Mouse (Mus musculus) urinary bladder, postnatal 25 days (tissue): ENCODE data around the gene Dzank1.

Experiments
- DNase-seq: peaks from one replicate; pipeline ENCODE4 v3.0.0; 2022; ENCODE audit warnings: low spot score

Dzank1 gene

DNA sequence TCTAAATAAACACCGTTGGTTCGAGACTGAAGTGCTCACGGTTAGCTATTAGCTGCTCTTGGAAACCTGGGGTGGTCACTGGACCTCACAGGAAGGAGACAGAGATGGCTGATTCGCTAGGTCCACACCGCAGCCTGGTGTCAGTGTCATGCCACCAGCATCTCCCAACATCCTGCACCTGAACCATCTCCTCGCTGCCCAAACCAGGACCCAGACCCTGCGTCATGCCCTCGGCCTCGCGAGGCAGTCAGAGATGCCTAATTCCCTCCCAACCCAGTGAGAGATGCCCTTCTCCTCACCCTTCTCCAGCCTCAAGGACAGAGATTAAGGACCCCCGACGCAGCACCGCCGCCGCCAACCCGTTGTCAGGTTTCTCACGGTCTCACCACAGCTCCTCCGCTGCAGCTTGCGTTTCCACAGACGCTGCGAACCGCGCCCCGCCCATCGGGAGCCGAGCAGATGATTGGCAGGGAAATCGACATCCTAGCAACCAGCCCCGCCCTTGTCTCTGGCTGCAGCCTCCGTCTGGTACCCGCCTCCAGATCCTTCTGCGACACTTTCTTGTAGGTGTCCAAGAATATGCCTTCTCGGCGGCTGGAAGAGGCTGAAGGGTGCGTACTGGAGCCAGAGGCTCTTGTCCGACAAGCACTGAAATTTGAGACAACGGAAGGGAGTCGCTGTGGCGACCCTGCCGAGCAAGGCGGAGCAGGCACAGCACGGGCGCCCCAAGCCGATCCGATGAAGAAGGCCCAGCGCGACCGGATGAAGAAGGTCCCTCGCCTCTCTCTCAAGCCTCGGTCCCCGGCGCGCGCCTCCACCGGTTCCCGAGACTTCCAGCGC, at the start of gene Dzank1, which contains the start of gene Polr3f:
TSS of gene Dzank1 (minus strand) at position 434 of the 840 bp plus-strand sequence.
TSS of gene Polr3f (plus strand) at position 738 of the 840 bp plus-strand sequence.
- peak; percentile 93 for DNase-seq

DNA sequence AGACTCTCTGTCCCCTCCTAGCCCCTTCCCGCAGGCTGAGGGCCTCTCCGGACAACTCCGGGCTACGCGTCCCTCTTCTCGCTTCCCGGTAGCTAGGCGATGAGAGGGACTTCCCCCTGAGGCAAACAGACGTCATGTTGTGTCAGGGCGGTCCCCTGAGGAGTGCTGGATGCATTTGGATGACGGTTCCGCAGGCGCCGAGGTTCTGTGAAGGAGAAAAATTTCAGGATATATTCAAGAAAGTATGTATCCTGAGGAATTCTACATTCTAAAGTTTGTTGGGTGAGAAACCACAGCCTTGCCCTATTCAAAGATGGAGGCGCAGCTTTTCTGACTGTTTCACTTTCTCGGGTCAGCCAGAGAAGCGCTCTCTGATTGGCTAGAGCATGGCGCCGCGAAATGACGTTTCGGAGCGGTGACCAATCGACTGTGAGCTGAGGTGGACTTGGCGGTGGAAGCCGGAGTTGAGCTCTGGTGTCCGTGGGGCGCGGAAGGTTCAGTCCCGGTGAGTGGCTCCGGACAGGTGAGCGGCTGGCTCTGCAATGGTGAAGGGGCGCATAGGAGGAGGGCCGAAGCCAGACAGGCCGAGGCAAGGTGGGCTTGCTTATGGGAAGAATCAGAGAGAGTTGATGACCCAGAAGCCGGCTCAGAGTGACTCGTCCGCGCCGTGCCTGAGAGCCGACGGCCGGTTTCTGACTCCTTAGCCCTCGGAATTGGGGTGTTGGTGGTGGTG, 28.8 kb upstream of the Dzank1 start, which contains the start of gene Sec23b:
TSS of gene Sec23b (plus strand) at position 410 of the 733 bp plus-strand sequence.
- DNase-seq, result peak; percentile 89

DNA sequence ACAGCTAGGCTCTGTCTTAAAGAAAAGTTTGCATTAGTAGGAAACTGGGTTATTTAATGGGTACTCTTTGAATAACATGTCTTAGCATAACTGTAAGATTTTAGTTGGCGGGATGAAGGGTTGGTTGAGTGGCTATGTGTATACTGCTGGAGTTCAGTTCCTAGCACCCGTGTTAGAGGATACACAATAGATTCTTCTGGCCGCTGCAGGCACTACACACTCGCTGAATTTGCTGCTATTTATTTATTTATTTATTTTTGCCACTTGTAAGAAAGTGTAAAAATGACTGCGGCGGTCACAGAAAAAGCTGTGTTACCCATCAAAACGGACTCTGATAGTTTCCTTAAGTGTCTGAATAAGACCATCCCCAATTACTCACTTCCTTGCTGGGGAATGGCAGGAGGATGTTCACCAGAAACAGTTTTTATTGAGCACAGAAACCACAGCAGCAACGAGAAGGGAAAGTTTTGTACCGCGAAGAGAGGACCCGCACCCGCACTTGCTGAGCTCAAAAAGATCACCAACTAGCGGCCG, 28.1 kb upstream of the Dzank1 start:
- no peak for DNase-seq

DNA sequence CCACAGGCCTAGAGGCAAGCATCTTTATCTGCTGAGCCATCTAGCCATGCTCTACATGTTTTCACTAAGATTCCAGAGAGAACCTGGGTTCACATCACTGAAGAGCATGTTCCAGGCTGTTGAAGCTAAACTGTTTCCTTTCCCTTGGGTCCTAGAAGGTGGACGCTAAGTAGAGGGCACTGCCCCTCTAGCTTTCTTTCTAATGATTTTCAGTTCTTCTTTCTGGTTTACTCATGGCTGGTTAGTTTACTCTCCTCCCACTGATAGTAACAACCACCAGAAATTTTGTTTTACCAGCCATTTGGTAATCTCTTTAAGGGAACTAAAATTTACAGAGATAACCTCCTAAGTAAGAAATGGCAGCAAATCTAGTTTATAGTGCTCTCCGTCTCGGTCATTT, 26.7 kb upstream of the Dzank1 start:
- DNase-seq, result no peak

DNA sequence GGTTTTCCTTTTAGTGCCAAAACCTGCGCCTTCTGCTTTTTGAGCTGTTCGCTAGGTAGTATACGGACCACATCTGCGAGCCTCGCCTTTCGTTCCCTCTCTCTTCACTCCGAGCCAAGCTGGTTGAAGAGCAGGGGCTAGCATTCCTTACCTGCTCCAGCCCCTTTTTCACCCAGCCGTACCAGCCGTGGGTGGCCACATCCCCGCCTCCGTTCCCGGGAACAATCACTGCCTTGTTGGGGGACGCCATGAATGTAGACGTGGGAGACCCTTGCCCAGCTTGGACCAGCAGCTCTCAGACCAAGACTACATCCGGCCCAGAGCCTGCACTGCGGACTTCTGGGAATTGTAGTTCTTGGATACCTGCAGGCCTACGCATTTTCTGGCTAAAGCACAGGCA, 23.3 kb upstream of the Dzank1 start, which contains the start of gene Rbbp9:
TSS of gene Rbbp9 (minus strand) at position 341 of the 400 bp plus-strand sequence.
- peak; percentile 43 for DNase-seq

DNA sequence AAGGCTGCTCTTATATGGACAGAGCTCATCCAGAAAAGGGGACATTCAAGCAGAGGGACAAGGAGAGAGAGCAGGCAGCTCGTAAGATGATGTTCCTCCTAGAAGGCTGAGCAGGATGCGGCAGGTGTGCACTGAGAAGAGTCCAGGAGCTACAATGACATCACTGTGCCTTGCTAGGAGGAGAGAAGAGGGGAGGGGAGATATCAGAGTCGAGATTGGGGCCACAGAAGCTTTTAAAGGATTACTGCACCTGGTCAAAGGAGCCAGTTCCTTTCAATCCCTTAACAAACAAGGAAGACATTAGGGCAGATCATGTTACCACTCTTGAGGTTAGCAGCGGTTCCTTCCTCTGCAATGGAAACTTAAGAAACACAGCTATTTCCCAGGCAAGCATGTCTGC, 20.3 kb upstream of the Dzank1 start:
- no peak for DNase-seq

DNA sequence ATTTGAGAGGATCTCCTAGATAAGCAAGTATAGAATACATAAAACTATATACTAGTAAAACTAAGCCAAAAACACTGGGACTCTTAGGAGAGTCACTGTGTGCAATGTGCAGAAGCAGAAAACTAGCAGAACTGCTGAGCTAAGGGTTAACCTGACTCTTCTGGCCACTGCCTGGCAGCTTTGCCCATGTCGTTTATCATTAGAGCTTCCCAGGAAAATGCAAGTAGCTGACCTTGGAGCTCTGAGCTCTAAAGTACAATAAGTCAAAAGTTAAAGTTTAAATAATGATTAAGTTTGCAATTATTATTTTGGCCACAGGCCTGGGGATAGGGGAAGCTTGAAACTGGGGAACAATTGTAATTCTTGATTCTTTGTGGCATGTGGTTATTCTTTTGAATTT, 18.3 kb upstream of the Dzank1 start:
- no peak for DNase-seq

DNA sequence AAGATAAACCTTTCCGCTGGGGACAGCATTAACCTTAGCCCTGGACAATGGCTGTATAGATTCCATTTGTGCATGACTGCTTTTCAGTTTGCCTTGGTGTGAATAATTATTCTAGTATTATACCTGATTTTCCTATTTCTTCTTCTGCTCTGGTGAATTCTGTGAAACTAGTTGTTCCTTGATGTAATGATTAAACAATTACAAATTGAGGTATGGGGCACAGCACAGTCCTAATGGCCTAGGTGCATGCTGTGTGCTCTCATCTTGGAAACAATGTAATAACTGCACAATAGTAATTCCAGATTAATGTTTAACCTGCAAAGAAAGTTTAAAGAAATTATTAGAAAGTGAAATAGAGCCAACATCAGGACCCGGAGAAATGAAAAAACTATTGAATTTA, 17.8 kb upstream of the Dzank1 start:
- no peak for DNase-seq

DNA sequence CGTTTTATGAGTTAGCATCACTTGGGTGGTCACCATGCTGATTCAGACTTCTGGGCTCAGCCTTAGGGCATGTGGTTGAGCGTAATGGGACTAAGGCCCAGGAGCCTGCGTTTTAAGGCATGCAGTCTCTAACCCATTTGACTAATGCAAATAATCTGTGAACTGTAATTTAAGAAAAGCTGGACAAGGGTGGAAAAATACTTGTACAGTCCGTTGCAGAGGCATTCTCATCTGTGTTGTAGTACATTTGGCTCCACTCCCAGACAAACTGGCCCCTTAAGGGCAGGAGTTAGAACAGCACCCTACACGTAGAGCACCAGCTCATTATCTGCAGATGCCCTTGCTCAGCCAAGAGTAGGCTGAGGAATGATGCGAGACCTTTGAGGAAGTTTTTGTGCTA, 17.4 kb upstream of the Dzank1 start:
- DNase-seq, result no peak

DNA sequence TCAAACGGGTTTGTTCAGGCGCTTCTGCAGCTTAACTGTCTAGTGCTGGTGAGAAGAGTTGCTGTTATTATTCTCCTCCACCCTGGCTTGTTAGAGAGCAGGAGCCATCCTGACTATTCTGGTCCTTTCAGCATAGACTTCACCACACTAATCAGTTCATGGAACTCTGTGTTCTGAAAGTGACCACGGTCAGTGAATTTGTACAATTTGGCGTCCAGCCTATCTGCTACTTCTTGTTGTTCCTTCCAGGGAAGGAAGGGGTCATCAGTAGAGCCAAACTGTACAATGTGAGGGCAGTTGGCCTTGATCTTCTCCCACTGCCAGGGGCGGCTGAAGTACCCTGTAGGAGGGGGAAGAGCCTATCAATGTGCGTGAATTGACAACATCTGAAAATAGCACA, 16.5 kb upstream of the Dzank1 start:
- DNase-seq, result no peak

DNA sequence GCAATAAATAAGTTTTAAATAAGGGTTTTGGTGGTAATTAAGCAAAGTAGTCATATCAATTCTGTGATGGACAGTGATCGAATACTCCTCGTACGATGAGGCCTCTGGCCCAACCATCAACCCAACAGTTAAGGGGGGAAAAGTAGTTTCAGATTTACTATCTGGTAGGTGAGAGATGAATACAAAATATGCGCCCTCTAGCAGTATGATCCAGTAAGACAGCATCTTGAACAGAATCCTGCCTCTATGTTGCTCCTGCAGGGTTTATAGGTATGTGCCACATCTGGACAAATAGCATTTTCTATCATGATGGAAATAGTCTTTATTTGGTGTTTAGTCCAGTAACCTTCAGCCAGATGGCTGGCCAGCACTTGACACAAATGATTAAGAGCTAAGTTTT, 14.0 kb upstream of the Dzank1 start:
- DNase-seq, result no peak

DNA sequence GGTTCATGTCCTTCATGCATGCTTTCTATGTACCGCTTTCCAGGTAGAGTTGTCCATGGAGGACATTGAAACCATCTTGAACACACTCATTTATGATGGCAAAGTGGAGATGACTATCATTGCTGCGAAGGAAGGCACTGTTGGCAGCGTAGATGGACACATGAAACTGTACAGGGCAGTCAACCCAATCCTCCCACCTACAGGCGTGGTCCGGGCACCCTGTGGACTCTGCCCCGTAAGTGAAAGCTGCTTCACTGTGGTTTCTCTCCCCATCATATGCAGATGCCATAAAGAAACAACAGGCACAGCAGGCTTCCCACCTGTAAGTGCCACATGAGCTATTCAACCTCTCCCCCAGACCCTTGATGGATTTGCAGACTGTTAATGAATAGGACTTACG, 9.9 kb upstream of the Dzank1 start:
- DNase-seq, result no peak

DNA sequence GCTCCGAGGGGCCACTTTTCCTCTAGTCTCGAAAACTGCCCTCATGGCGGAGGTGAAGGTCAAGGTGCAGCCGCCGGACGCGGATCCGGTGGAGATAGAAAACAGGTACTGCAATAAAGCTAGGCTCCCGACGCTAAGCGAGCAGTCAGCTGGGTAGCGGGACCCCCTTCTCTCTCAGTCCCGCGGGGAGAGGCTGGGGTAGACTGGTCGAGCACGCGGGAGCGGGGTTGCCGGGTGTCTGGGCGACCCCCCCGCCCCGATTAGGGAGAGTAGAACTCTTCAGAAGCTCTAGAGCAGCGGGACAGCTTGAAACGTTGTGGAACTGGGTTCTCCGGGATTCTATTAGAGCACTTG, 584 bp upstream of the Dzank1 start:
- DNase-seq, result no peak

DNA sequence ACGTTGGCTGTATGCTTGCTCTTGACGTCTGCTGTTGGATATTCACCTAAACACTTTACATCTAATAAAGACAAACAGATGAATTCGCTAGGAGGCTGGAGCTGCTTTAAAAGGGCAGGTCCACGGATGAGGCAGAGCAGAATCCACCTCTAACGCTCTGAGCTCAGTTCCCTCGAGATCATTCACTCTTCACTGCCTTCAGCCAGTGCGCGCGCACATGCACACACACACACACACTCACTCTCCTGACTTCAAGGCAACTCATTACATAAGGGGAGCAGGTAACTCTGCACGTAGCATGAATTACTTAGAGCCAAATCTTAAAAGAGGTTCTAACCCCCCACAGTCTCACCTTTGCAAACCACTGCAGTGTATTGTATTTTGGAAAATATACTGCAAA, 1.4 kb downstream of the Dzank1 start:
- no peak for DNase-seq

DNA sequence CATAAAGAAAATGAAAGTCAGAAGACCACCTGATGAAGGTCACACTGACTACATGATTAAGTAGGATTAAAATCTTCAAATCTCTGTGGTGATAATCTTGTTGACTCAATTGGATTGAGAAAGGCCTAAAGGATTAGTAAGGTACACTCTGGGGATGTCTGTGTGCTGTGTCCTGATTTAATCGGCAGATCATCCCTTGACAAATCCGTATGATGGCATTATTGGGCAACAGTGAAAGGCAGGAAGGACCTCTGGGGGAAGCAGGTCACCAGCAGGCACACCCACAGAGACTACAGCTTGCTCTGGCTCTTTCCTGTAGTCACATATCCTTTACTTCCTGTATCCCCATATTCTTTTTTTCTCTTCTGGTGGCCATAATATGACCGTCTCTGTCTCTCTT, 7.4 kb downstream of the Dzank1 start:
- DNase-seq, result no peak

DNA sequence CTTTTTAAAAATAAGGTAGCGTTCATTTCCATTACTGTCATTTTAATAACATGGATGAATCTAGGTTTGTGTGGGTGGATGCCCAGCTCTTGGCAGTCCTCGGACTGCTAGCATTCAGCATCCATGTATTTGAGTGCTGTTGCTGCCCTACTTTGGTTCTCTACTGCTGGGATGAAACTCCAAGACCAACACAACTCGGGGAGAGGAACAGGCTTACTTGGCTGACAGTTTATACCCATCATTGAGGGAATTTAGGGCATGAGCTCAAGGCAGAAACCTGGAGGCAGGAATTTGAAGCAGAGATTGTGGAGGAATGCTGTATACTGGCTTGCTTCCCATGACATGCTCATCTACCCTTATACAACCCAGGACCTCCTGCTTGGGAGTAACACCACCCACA, 12.6 kb downstream of the Dzank1 start:
- no peak for DNase-seq

DNA sequence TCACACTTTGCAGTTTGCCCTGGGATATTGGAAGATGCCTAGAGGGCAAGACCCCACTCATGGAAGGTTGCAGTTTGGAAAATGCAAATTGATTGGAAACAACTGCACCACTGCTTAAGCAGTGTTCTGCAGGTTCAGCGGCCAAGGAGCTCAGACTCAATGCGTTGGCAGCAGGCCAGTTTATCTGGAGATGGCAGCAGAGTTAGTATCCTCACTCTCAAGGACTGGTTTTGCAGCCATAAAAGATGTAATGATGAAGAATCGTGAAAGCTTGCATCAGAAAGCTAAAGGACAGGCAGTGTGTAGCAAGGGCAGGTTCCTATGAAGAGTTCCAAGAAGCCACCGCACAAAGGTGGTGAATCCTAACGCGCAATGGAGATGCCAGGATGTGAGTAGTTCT, 25.1 kb downstream of the Dzank1 start:
- DNase-seq, result no peak

DNA sequence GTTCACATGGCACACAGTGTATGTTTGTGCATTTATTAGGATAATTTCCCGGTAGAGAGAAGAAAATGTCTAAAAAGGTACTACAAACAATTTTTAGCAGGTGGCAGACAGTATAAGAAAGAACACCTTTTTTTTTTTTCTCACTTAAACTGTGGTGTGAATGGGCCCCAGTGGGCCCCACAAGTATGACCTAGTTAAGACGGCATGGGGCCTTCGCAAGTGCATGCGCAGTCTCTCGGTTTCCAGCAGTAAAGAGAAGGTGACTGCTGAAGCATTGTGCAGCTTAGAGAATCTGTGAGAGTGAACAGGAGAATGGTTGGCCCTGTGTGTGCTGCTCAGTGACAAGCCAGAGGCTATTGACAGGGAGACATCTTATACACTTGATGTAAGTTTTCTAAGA, 37.9 kb downstream of the Dzank1 start:
- DNase-seq, result no peak

DNA sequence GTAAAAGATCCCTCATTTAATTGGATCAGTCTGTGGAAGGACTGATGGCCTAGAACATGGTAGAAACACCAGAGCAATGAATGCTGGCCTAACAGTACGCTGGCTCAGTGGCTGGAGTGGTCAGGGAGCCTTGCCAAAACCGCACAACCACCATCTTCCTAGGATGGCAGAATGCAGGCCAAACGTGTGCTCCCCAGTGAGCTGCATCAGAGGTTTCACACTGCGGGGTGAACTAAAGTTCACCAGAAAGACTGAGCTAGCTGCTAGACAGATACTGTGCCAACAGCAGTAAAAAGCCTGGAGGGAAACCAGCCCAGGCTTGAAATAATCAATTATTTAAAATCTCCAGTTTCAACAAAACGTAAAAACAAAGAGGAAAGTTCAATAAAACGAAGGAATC, 39.7 kb downstream of the Dzank1 start:
- DNase-seq, result no peak

DNA sequence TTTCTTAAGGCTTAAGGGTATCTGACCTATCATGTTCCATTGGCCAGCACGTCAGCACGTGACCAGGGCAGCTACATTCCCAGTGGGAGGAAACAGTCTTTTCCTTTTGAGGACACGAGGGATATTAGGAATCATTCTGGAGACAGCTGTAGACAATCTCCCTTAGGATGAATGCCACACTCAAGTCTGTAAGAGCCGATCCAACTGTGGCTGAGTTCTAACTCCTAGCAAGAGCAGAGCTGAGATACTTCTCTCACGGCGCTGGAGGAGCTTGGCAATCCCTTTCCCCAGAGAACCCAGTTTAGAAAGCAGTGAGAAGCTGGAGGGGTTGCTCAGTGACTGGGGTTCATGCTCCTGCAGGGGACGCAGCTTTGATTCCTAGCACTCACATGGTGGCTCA, 41.8 kb downstream of the Dzank1 start:
- no peak for DNase-seq

DNA sequence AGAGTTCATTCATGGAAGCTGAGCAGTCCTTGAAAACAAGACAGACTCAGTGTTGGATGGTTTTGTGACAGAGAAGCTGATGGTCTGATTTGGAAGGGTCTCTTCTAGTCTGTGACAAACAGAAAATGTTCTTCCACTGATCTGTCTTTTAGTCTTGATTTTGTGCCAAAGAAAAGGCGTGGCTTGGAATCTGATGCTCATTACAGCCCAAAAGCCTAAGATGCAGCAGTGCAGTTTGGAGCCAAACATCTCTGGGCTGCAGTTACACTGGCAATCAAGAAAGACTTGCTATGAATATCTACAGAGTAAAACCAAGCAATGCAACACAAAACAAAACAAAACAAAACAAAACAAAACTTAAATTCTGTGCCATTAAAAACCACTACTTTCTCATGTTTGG, 43.1 kb downstream of the Dzank1 start:
- DNase-seq, result no peak

DNA sequence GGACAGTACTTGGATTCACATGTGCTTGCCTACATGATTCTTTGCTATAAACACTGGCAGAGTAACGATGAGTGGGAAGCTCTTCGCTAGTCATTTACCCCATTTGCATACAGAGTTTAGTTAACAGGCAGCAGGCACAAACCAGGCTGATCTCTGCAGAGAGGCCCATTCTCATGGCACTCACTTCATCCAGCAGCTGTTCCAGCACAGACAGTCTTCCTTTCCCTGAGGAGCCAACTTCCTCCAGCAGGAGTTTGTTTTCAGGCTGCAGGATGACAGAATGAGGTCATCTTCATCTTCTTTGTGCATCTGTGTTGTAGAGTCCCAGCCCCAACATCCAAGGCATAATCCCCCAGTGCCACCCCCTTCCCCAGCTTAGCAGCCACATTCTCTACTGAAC, 47.8 kb downstream of the Dzank1 start:
- DNase-seq, result no peak

DNA sequence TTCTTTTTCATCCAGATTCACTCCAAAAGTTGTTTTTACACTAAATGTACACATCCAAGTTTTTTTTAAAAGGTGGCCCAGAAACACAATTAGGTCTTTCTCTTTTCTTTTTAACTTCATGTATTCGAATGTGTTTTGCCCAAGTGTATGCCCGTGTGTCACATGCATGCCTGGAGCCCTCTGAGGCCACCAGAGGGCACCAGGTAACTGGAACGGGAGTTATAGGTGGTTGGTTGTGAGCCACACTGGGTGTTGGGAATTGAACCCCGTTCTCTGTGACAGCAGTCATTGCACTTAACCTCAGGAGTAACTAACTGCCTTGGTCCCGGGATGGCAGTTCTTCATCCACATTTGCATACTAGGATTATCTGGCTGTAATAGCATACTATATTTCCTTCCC, 60.0 kb downstream of the Dzank1 start:
- no peak for DNase-seq
